Mouse (Mus musculus) intestine, embryonic 16.5 days (tissue): ENCODE measurements around the gene Cmtr2. TPM values are rescaled to one million over a fixed set of nuclear protein-coding genes. Genes with fewer than 3 reads are reported as not detected.

ENCODE experiments used
- ATAC-seq: fragments of 200-750 bp; cut with Nextera tagmentation; 2 replicates; pipeline ENCODE4 v1.8.0; 2017; ENCODE audit warnings: moderate TSS enrichment, moderate library complexity
- H3K27ac ChIP-seq: fragments of 300-500 bp; sonication (generic); 2 replicates; pipeline ENCODE4 v1.5.1; 2014; ENCODE audit warnings: mild to moderate bottlenecking, low read length
- H3K27me3 ChIP-seq: fragments of 300-500 bp; sonication (generic); replicated peaks from 2 replicates; pipeline ENCODE4 v1.6.1; 2014; ENCODE audit warnings: low read length, control low read depth, mixed read lengths; ENCODE audit not compliant: control insufficient read depth, insufficient read depth
- H3K36me3 ChIP-seq: fragments of 300-500 bp; sonication (generic); 2 replicates; pipeline ENCODE4 v1.6.1; 2014; ENCODE audit warnings: low read length, control low read depth; ENCODE audit not compliant: control insufficient read depth, insufficient read depth
- H3K4me1 ChIP-seq: fragments of 300-500 bp; sonication (generic); 2 replicates; pipeline ENCODE4 v1.6.1; 2014; ENCODE audit warnings: low read length, control low read depth, mixed read lengths; ENCODE audit not compliant: control insufficient read depth, insufficient read depth
- H3K4me2 ChIP-seq: fragments of 300-500 bp; sonication (generic); 2 replicates; pipeline ENCODE4 v1.6.1; 2014; ENCODE audit warnings: low read depth, low read length, control low read depth
- H3K4me3 ChIP-seq: fragments of 300-500 bp; sonication (generic); 2 replicates; pipeline ENCODE4 v1.5.1; 2014; ENCODE audit warnings: mild to moderate bottlenecking, low read length
- H3K9ac ChIP-seq: fragments of 300-500 bp; sonication (generic); 2 replicates; pipeline ENCODE4 v1.6.1; 2014; ENCODE audit warnings: low read depth, low read length
- H3K9me3 ChIP-seq: fragments of 300-500 bp; sonication (generic); 2 replicates; pipeline ENCODE4 v1.6.1; 2016; ENCODE audit warnings: low read length, control low read depth; ENCODE audit not compliant: control insufficient read depth
- WGBS: fragments of 180-500 bp; shearing (Covaris S2); extraction: QIAGEN DNeasy Blood & Tissue Kit; methylation state at CpG from one replicate; pipeline ENCODE4 v1.1.7; 2014; 5-methylcytosine and 5-hydroxymethylcytosine counted together
- polyA plus RNA-seq: library from polyadenylated mRNA; unstranded; fragments of >200 nt; fragmentation: Nextera tagmentation; extraction: Ambion mirVana; gene quantifications from 2 replicates; pipeline ENCODE4 v1.2.1, GENCODE M21; 2015

Gene Cmtr2
- polyA plus RNA-seq, 1 experiment from 2014 or later: 8.0 TPM

- Histone ChIP-seq H3K4me1 (no peaks in the 10 kb centered on the region), H3K9me3 (no peaks in the 10 kb centered on the region), H3K4me2 (no peak overlapping the region), H3K36me3 (no peaks in the 10 kb centered on the region), H3K27me3 (no peaks in the 10 kb centered on the region), H3K9ac (no peak overlapping the region), H3K4me3 (no peak overlapping the region), H3K27ac (no peak overlapping the region)
- WGBS: 50% methylated on average over 7 of the region's 7 CpGs
- ATAC-seq: no peak
Measured at GRCm38 (mm10) chr8:110242278-110243177, 27.1 kb downstream of the Cmtr2 start.

- Histone ChIP-seq H3K4me1 (no peaks in the 10 kb centered on the region), H3K9ac (no peak overlapping the region), H3K4me2 (no peak overlapping the region), H3K27ac (no peak overlapping the region), H3K36me3 (no peaks in the 10 kb centered on the region), H3K4me3 (no peak overlapping the region), H3K9me3 (no peaks in the 10 kb centered on the region), H3K27me3 (no peaks in the 10 kb centered on the region)
- no peak for ATAC-seq
- 77% methylated on average over 2 of the region's 2 CpGs for WGBS
Measured at GRCm38 (mm10) chr8:110244566-110244965, 29.1 kb downstream of the Cmtr2 start.

- Histone ChIP-seq H3K4me3 (no peak overlapping the region), H3K27me3 (no peaks in the 10 kb centered on the region), H3K9me3 (no peaks in the 10 kb centered on the region), H3K4me2 (no peak overlapping the region), H3K27ac (no peak overlapping the region), H3K4me1 (no peaks in the 10 kb centered on the region), H3K36me3 (no peaks in the 10 kb centered on the region), H3K9ac (no peak overlapping the region)
- no peak for ATAC-seq
- WGBS: 78% methylated on average over 6 of the region's 6 CpGs
Measured at GRCm38 (mm10) chr8:110247238-110247637, 31.8 kb downstream of the Cmtr2 start.

GRCm38 (mm10) chr8:110253986-110254385, 38.5 kb downstream of the Cmtr2 start:
- H3K4me1 ChIP-seq: no peaks in the 10 kb centered on the region
- no peak overlapping the region for H3K9ac ChIP-seq
- H3K4me3 ChIP-seq: no peak overlapping the region
- no peak overlapping the region for H3K27ac ChIP-seq
- 65% methylated on average over 4 of the region's 4 CpGs for WGBS
- no peak for ATAC-seq
- no peaks in the 10 kb centered on the region for H3K27me3 ChIP-seq
- H3K9me3 ChIP-seq: no peaks in the 10 kb centered on the region
- H3K4me2 ChIP-seq: no peak overlapping the region
- no peaks in the 10 kb centered on the region for H3K36me3 ChIP-seq

GRCm38 (mm10) chr8:110265796-110266305, 50.4 kb downstream of the Cmtr2 start:
- Histone ChIP-seq H3K9me3 (no peaks in the 10 kb centered on the region), H3K9ac (no peak overlapping the region), H3K4me3 (no peak overlapping the region), H3K4me1 (peaks cover 7% of the 10 kb centered on the region), H3K27me3 (no peaks in the 10 kb centered on the region), H3K4me2 (no peak overlapping the region), H3K27ac (no peak overlapping the region), H3K36me3 (no peaks in the 10 kb centered on the region)
- 60% methylated on average over 11 of the region's 11 CpGs for WGBS
- no peak for ATAC-seq

GRCm38 (mm10) chr8:110266741-110267140, 51.3 kb downstream of the Cmtr2 start, which contains the start of gene Hydin:
Hydin (plus strand) TSS chr8:110266977.
- Histone ChIP-seq H3K36me3 (no peaks in the 10 kb centered on the region), H3K4me1 (peaks cover 7% of the 10 kb centered on the region), H3K27me3 (no peaks in the 10 kb centered on the region), H3K4me2 (peak within 1 kb of the TSS; percentile 72), H3K27ac (no peak within 1 kb of the TSS), H3K4me3 (peak within 1 kb of the TSS; percentile 44), H3K9ac (peak within 1 kb of the TSS; percentile 57), H3K9me3 (no peaks in the 10 kb centered on the region)
- ATAC-seq: peak; percentile 90
- WGBS: under 1% methylated on average over 15 of the region's 15 CpGs

- peaks cover 7% of the 10 kb centered on the region for H3K4me1 ChIP-seq
- peak; percentile 53 for ATAC-seq
- peak overlapping the region; percentile 72 for H3K4me2 ChIP-seq
- no peaks in the 10 kb centered on the region for H3K27me3 ChIP-seq
- no peak overlapping the region for H3K27ac ChIP-seq
- no peaks in the 10 kb centered on the region for H3K9me3 ChIP-seq
- no peaks in the 10 kb centered on the region for H3K36me3 ChIP-seq
- WGBS: 13% methylated on average over 12 of the region's 12 CpGs
- H3K4me3 ChIP-seq: peak overlapping the region; percentile 44
- H3K9ac ChIP-seq: peak overlapping the region; percentile 57; the same call in 1 of the 2 replicates
Measured at GRCm38 (mm10) chr8:110267268-110267667, 51.8 kb downstream of the Cmtr2 start.

- H3K36me3 ChIP-seq: no peaks in the 10 kb centered on the region
- no peak overlapping the region for H3K9ac ChIP-seq
- H3K4me3 ChIP-seq: no peak overlapping the region
- no peak overlapping the region for H3K27ac ChIP-seq
- no peaks in the 10 kb centered on the region for H3K9me3 ChIP-seq
- no peak for ATAC-seq
- 93% methylated on average over 4 of the region's 4 CpGs for WGBS
- peaks cover 7% of the 10 kb centered on the region for H3K4me1 ChIP-seq
- no peak overlapping the region for H3K4me2 ChIP-seq
- H3K27me3 ChIP-seq: no peaks in the 10 kb centered on the region
Measured at GRCm38 (mm10) chr8:110270659-110271058, 55.2 kb downstream of the Cmtr2 start.

GRCm38 (mm10) chr8:110273394-110273793, 57.9 kb downstream of the Cmtr2 start:
- no peak overlapping the region for H3K4me3 ChIP-seq
- H3K27me3 ChIP-seq: no peaks in the 10 kb centered on the region
- no peaks in the 10 kb centered on the region for H3K9me3 ChIP-seq
- H3K36me3 ChIP-seq: no peaks in the 10 kb centered on the region
- H3K4me2 ChIP-seq: no peak overlapping the region
- H3K9ac ChIP-seq: no peak overlapping the region
- WGBS: 69% methylated on average over 2 of the region's 2 CpGs
- no peak for ATAC-seq
- no peaks in the 10 kb centered on the region for H3K4me1 ChIP-seq
- H3K27ac ChIP-seq: no peak overlapping the region
